Mouse (Mus musculus): ENCODE data around the gene Mob3b.

Gene Mob3b

GRCm38 (mm10) chr4:35068739-35069138 is 88.5 kb downstream of the Mob3b start:
- in situ Hi-C loops (cut with MboI, MseI): loop anchor here (10.0 kb wide), 1 partner anchor 64 kb away; no protein-coding TSS in a partner anchor

GRCm38 (mm10) chr4:35066163-35066562 is 91.1 kb downstream of the Mob3b start:
- in situ Hi-C loops (cut with MboI, MseI): loop anchor here (10.0 kb wide), 1 partner anchor 61 kb away; no protein-coding TSS in a partner anchor

GRCm38 (mm10) chr4:35065075-35065838 is 92.0 kb downstream of the Mob3b start:
- in situ Hi-C loops (cut with MboI, MseI): loop anchor here (10.0 kb wide), 1 partner anchor 60 kb away; no protein-coding TSS in a partner anchor

- in situ Hi-C loops (cut with MboI, MseI): loop anchor here (10.0 kb wide), 1 partner anchor 58 kb away; no protein-coding TSS in a partner anchor
Measured at GRCm38 (mm10) chr4:35063146-35063719, 94.1 kb downstream of the Mob3b start.

- in situ Hi-C loops (cut with MboI, MseI): loop anchor here (10.0 kb wide), 1 partner anchor 56 kb away; no protein-coding TSS in a partner anchor
Measured at GRCm38 (mm10) chr4:35060964-35061363, 96.3 kb downstream of the Mob3b start.

GRCm38 (mm10) chr4:35060401-35060800 is 96.9 kb downstream of the Mob3b start:
- in situ Hi-C loops (cut with MboI, MseI): loop anchor here (10.0 kb wide), 1 partner anchor 56 kb away; no protein-coding TSS in a partner anchor

- in situ Hi-C loops (cut with MboI, MseI): no loop called here
Measured at GRCm38 (mm10) chr4:35054362-35054761, 102.9 kb downstream of the Mob3b start.

GRCm38 (mm10) chr4:35052174-35052942 is 104.9 kb downstream of the Mob3b start:
- in situ Hi-C loops (cut with MboI, MseI): no loop called here

- in situ Hi-C loops (cut with MboI, MseI): no loop called here
Measured at GRCm38 (mm10) chr4:35051152-35051551, 106.1 kb downstream of the Mob3b start.

GRCm38 (mm10) chr4:35049742-35050058 is 107.6 kb downstream of the Mob3b start:
- in situ Hi-C loops (cut with MboI, MseI): no loop called here

- in situ Hi-C loops (cut with MboI, MseI): no loop called here
Measured at GRCm38 (mm10) chr4:35049036-35049741, 108.1 kb downstream of the Mob3b start.

GRCm38 (mm10) chr4:35040896-35041295 is 116.4 kb downstream of the Mob3b start:
- in situ Hi-C loops (cut with MboI, MseI): no loop called here

- in situ Hi-C loops (cut with MboI, MseI): no loop called here
Measured at GRCm38 (mm10) chr4:35040306-35040705, 117.0 kb downstream of the Mob3b start.

GRCm38 (mm10) chr4:35037824-35038223 is 119.5 kb downstream of the Mob3b start:
- in situ Hi-C loops (cut with MboI, MseI): no loop called here

- in situ Hi-C loops (cut with MboI, MseI): no loop called here
Measured at GRCm38 (mm10) chr4:35034504-35035290, 122.6 kb downstream of the Mob3b start.

- in situ Hi-C loops (cut with MboI, MseI): no loop called here
Measured at GRCm38 (mm10) chr4:35032758-35033157, 124.5 kb downstream of the Mob3b start.

GRCm38 (mm10) chr4:35031623-35032022 is 125.7 kb downstream of the Mob3b start:
- in situ Hi-C loops (cut with MboI, MseI): no loop called here

GRCm38 (mm10) chr4:35031141-35031540 is 126.1 kb downstream of the Mob3b start:
- in situ Hi-C loops (cut with MboI, MseI): no loop called here

- in situ Hi-C loops (cut with MboI, MseI): no loop called here
Measured at GRCm38 (mm10) chr4:35018416-35018815, 138.9 kb downstream of the Mob3b start.

GRCm38 (mm10) chr4:35012401-35013307 is 144.6 kb downstream of the Mob3b start:
- in situ Hi-C loops (cut with MboI, MseI): no loop called here

Data from T-helper 2 cell (primary cell).